Mouse (Mus musculus): ENCODE results near the gene Olfr24.
"Not testable (repeated sequence)": the region's sequence is repeated elsewhere in the genome, so short reads cannot be mapped to it uniquely, and the experiment has no call there.

- TF ChIP-seq CTCF, POLR2A (IDR thresholded peaks at IDR 0.05; ENCODE audit: extremely low read depth, insufficient read depth, low read length): not testable (repeated sequence)
Observed at GRCm38 (mm10) chr9:18734177-18734576, 29.6 kb downstream of the Olfr24 start.
